Comparison of ENCODE assay signal across 8 mouse cellular contexts in the genomic region with DNA sequence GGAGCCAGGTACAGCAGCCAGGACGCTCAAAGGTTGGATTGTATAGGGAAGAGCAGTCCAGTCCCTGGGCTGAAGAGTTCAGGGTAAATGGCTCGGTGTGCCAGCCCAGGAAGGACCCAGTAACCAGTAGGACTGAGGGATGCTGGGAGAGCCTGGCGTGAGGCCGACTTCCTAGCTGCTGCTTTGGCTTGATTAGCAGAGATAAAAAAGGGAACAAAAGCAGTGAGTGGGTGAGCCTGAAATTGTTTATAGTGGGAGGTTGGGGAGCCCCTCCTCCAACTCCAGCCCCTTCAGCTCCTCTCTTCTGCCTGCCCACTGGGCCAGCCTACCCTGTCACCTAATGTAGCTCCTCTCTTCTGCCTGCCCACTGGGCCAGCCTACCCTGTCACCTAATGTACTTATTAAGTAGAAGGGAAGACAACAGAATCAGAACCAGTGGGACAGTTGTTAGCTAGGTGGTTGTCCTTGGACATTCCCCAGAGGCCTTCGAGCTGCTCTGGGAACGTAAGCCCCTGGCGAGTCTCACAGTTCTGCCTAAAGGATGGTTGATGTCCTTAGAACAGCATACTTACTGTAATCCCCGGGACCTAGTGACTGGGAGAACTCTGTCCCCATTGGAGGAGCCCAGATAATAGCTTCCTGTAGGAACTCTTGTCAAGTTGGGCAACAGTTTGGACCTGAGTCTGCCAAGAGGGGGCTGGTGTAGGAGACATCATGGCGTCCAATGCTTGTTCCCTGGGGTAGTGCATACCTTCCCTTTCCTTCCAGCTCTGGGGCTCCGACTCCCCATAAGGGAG. TPM values are rescaled to one million over a fixed set of nuclear protein-coding genes. Genes with fewer than 3 reads are reported as not detected.
DNase-seq lines count a peak whose midpoint lies in the region; ATAC-seq lines count a peak whose summit lies in the region.

No protein-coding gene starts in this region.

- peak; percentile 50 for DNase-seq in cerebellum, adult 11 months
- no peak for DNase-seq in cerebellum, postnatal 4 days (ENCODE audit: low spot score in 2 of 2)
- DNase-seq in urinary bladder, postnatal 14 days (ENCODE audit: low spot score) = peak; percentile 54
- no peak for DNase-seq in urinary bladder, postnatal 25 days (ENCODE audit: low spot score)
- no peak for DNase-seq in thymus, postnatal 10 days (ENCODE audit: low spot score in 2 of 2)
- DNase-seq in kidney, postnatal 14 days = no peak

- H3K4me2 ChIP-seq in lung, embryonic 15.5 days = no peak overlapping the region

- H3K9me3 ChIP-seq in lung, embryonic 15.5 days = no peaks in the 10 kb centered on the region

- no peaks in the 10 kb centered on the region for H3K27me3 ChIP-seq in lung, embryonic 15.5 days

- ATAC-seq in lung, embryonic 15.5 days (ENCODE audit: borderline replicate concordance, extremely low read depth, low FRiP score, low TSS enrichment) = peak; percentile 63
- no peak for ATAC-seq in inflammation-experienced regulatory T-cells, adult 6 months

- H3K27ac ChIP-seq in lung, embryonic 15.5 days = 0 out of 2 replicates have a peak overlapping the region, but pooled peaks have one; percentile 4

- H3K36me3 ChIP-seq in lung, embryonic 15.5 days = no peaks in the 10 kb centered on the region

- H3K9ac ChIP-seq in lung, embryonic 15.5 days = no peak overlapping the region

- no peak overlapping the region for H3K4me3 ChIP-seq in lung, embryonic 15.5 days

- 67% methylated on average over 10 of the region's 10 CpGs for WGBS in lung, embryonic 15.5 days

- H3K4me1 ChIP-seq in lung, embryonic 15.5 days = peaks cover 7% of the 10 kb centered on the region

RNA-seq across cellular contexts. Expression of a gene that starts 37.8 kb away (rescaled TPM):
- 63.6 and 64.5 TPM in 2 replicates for polyA plus RNA-seq in lung, embryonic 15.5 days (2015; fragmentation: Nextera tagmentation; extraction: Ambion mirVana)
- 10 to 100 TPM; 53.6 to 58.6 (median 55.6) TPM for polyA plus RNA-seq in inflammation-experienced regulatory T-cells, adult 6 months (2017; shearing (Covaris generic))

Comparison
In these comparisons a context has a peak if more than half of its experiments do, and no peak if none do; other contexts are left out.
1. DNase-seq: peak in cerebellum, adult 11 months (single experiment) and urinary bladder, postnatal 14 days (single experiment); none in cerebellum, postnatal 4 days (0 of 2), urinary bladder, postnatal 25 days (single experiment), thymus, postnatal 10 days (0 of 2) and kidney, postnatal 14 days (single experiment).